Mouse (Mus musculus) spleen, adult 12 weeks (tissue): ENCODE results near the gene Enho.
"Not testable (repeated sequence)": the region's sequence is repeated elsewhere in the genome, so short reads cannot be mapped to it uniquely, and the experiment has no call there.

Experiments used
- DNase-seq: peaks from one replicate; pipeline ENCODE4 v3.0.0; 2022; ENCODE audit warnings: low spot score

Gene Enho

GRCm38 (mm10) chr4:41639913-41640507 is at the start of gene Enho:
Gene Enho, minus strand, starts transcription at chr4:41640324.
- peak; percentile 76 for DNase-seq

- not testable (repeated sequence) for DNase-seq
Observed at GRCm38 (mm10) chr4:41688562-41688961, 48.4 kb upstream of the Enho start.

GRCm38 (mm10) chr4:41685882-41686492 is 45.9 kb upstream of the Enho start:
- not testable (repeated sequence) for DNase-seq

DNA sequence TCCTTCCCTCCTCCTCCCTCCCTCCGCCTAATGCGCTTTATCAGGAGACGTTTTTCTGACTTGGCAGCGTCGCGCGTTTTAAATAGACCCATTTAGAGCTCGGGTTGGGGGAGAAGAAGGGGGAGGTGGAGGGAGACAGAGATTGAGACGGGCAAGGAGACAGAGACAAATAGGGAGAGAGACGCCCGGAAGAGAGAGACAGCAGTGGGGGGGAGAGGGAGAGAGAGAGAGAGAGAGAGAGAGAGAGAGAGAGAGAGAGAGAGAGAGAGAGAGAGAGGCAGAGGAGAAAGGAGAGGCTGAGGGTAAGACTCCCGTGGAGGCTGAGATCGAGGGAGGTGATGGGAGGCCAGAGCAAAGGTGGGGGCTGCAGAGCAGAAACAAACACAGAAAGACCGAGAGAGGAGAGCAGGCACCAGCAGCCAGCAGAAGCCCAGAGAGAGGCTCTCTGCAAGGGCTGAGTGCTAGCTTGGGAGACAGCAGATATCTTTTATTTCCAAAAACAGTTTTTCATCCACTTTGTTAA is 44.9 kb upstream of the Enho start:
- DNase-seq: not testable (repeated sequence)

DNA sequence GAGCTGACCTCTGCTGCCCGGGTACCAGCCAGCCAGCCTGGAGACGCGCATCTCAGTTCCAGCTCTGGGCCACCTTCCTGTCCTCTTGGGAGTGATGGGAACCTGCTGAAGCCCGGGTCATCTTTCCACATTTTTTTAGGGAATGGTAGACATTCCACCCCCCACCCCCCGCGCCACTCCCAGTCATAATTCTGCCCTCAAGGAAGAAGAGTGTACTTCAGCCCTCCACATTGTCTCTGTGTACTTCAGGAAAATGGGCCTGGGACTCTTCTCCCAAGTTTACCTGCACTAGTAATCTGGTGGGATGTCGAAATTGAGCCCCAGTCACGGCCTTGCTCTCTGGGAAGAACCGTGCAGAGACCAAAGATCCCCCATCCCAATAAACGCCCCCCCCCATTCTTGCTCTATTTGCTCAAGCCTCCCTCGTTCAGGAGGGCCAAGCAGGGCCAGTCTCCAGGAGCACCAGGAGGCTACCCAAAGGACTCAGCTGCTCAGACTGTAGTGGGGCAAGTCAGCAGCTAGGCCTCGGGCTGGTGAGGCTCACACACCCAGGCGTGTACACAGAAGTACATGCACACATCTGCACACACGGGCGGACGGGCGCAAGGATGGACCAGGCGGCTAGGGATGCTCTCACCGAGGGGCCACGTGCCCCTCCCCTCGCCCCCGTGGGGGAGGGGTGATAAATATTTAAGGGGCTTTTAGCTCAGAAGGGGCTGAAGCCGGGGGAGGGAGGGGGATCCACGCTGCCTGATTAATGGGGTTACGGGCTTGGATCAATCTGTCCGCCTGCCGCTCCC is 44.2 kb upstream of the Enho start:
- DNase-seq: not testable (repeated sequence)

GRCm38 (mm10) chr4:41683303-41683702 is 43.2 kb upstream of the Enho start:
- not testable (repeated sequence) for DNase-seq

- DNase-seq: no peak
Observed at GRCm38 (mm10) chr4:41682789-41683188, 42.7 kb upstream of the Enho start.

GRCm38 (mm10) chr4:41681947-41682346 is 41.8 kb upstream of the Enho start:
- no peak for DNase-seq

- DNase-seq: no peak
Observed at GRCm38 (mm10) chr4:41681176-41681575, 41.1 kb upstream of the Enho start.

DNA sequence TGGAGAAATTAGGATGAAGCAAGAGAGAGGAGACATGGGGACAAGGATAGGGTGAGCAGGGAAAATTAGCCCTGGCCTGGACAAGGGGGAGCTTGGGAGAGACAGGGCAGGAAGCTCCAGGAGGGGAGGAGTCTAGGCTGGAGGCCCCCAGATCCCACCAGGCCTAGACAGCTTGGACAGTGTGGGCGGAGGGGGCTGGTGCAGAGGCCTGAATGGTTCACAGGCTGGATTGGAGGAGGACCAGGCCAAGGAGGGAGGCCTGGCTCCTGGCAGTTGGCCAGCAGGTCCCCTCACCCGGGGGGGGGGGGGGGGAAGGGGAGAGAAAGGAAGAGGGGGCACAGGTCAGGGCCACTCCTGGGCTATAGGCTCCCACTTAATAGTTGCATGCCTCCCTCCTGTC is 39.2 kb upstream of the Enho start:
- no peak for DNase-seq

- DNase-seq: no peak
Observed at GRCm38 (mm10) chr4:41678863-41679262, 38.7 kb upstream of the Enho start.

- DNase-seq: no peak
Observed at GRCm38 (mm10) chr4:41677006-41677629, 37.0 kb upstream of the Enho start.

GRCm38 (mm10) chr4:41676248-41677005 is 36.3 kb upstream of the Enho start:
- no peak for DNase-seq

DNA sequence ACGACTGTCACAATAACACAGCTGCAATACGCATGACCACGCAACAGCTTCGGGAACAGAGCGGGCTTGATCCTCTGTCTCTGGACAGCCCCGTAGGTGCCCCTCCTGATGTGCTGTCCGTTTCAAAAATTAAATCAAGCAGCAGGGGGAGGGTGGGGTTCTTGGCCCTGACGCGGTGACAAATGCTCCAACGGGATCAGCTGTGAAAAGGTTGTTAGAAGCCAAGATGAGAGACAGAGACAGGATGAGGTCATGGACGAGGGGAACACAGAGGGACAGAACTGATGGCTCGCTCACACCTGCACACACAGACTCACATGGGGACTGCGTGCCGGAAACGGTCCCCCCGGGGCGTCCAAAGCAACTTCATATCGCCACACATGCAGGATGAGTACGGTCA is 33.1 kb upstream of the Enho start:
- no peak for DNase-seq

GRCm38 (mm10) chr4:41672522-41672963 is 32.4 kb upstream of the Enho start:
- no peak for DNase-seq

GRCm38 (mm10) chr4:41671963-41672480 is 31.9 kb upstream of the Enho start:
- no peak for DNase-seq

- DNase-seq: no peak
Observed at GRCm38 (mm10) chr4:41671500-41671899, 31.4 kb upstream of the Enho start.

GRCm38 (mm10) chr4:41670836-41671235 is 30.7 kb upstream of the Enho start:
- DNase-seq: no peak

GRCm38 (mm10) chr4:41666646-41667045 is 26.5 kb upstream of the Enho start:
- no peak for DNase-seq

- no peak for DNase-seq
Observed at GRCm38 (mm10) chr4:41665009-41665675, 25.0 kb upstream of the Enho start.

DNA sequence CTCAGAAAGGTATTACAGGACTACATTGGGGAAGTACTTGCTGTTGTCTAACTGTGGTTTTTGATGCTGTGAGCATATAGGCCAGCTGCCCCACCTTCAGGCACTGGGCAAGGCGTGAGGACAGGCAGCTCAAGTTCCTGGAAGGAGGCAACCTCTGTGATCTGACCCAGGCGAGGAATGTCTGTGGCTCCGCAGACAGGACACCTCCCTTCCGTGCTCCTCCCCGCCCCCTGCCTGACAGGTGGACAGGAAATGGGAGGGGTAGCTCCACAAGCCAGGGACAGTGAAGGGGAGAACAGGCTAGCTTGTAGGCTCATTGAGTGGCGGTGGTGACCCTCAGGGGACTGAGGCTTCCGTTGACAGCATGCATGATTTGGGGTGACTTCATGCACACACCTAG is 24.4 kb upstream of the Enho start:
- DNase-seq: no peak
